Mouse (Mus musculus) fat pad, adult 2 months (tissue): ENCODE results near the gene Tspan10.
A peak's percentile ranks its signal among the peaks of the same experiment; 100 is the strongest.
"Not testable (repeated sequence)": the region's sequence is repeated elsewhere in the genome, so short reads cannot be mapped to it uniquely, and the experiment has no call there.

Experiments
- DNase-seq: peaks from one replicate; pipeline ENCODE4 v3.0.0-alpha.2; 2011; ENCODE audit warnings: low read depth, low spot score; ENCODE audit errors: extremely low read depth

Tspan10 gene

DNA sequence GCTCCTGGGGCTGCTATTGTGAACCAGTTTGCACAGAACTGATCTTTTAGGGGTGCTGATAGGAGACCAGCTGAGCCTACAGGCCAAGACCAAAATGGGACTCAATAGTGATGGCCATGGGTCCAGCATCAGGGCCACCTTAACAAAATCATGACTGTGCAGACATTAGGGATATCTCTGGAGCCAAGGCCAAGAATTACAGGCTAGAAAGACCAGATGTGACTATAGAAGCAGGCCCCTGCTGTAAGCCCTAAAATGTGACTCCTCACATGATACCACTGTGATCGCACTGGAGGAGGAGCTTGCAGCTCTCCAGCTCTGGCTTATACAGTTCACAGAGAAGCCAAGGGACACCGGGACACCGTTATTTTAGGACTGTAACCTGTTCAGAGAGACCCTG lies at the start of gene Tspan10:
Gene Tspan10 (plus strand): TSS at position 301 of the 400 bp plus-strand sequence.
- no peak for DNase-seq

DNA sequence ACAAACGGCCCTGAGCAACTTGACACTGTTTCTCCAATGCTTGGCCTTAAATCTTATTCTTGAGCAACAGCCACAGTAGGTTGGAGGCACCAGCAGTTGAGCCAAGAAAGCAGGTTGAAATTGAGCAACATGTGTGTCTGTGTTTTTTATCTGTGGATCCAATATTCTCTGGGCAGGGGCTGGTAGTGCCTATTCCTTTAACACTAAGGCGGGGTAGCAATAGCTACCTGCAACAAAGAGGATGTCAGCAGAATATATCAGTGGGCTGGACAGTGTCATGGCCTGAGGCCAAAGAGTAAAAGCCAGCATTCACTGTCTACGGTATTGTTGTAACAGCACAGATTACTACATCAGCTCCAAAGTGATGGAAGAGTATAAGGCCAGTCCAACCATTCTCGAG lies 46.8 kb upstream of the Tspan10 start:
- DNase-seq = peak; percentile 88

DNA sequence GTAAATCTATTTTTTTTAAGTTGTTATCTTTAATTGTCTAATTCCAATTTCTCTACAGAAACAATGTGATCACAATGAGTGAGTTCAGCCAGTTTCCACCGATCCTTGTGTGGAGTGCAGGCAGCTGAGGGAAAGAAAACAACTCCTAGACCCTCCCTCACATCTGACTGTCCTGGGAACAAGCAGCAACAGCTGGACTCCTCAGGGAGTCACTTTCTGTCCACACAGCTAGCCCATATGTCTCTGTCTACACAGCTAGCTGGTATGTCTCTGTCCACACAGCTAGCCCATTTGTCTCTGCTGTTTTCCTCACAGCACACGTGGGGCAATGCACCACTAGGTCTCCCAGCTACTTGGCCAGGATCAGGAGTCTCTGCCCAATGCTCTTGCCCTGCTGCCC lies 44.8 kb upstream of the Tspan10 start:
- DNase-seq = no peak

DNA sequence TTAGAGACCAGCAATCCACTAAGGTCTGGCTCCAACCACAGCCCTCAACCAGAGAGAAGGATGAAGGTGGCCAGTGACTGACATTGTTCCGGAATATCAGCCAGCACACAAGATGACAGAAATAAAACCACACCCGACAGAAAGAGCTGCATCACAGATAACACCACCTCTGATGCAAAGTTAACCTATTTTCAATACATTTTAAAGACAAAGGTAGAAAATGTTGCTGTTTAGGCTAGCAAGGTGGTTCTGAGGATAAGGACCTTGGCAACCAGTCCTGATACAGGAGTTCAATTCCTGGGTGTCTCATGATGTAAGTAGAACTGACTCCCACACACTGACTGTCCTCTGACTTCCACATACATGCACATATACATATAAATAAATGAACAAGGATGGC lies 43.1 kb upstream of the Tspan10 start:
- DNase-seq = no peak

DNA sequence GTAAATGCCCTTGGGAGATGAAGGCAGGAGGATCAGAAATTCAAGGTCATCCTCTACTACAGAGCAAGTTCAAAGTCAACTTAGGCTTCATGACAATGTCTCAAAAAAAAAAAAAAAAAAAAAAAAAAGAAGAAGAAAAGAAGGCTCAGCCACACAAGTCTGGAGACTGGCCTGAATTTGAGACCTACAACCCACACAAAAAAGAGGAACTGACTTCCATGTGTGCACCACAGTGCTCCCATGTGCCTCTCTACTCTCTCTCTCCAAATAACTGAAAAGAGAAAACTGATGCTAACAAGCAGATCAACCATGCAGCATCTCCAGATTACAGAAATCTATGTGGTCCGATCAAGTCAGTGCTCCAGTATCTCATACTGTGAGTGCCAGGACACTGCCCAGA lies 37.6 kb upstream of the Tspan10 start:
- no peak for DNase-seq

DNA sequence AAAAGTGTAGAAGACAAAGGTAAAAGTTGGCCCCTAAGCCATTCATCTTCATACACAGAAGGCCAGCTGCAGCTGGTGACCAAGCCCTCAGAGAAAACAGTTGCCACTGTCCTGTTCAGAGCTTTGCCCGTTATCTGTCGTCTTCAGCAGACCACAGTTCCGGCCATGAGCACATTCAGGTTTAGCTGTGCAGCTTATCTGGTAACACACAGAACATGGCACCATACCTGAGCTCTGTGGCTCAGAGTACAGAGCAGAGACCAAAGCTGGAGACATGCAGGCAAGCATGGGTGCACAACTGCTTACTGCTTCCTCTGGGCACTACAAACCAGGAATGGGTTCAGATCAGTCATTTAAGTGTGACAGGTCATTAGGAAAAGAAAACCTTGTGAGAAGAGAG lies 36.6 kb upstream of the Tspan10 start:
- DNase-seq = no peak

DNA sequence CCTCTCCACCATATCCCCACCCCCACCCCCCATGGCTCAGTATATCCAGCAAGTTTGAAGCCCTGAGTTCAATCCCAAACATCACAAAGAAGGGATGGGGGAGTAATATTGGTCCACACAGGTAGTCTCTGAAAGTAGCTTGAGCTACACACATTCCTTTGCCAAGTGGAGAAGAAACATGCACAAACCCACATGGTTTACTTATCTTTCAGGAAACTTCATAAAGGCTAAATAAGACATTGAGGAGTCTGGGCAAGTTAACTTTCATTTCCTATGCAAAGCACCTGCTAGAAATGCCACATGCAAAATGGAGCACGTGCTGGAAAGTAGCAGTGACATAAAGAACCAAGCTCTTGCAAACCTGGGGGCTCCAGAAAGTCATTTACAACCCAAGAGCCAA lies 36.0 kb upstream of the Tspan10 start:
- no peak for DNase-seq

DNA sequence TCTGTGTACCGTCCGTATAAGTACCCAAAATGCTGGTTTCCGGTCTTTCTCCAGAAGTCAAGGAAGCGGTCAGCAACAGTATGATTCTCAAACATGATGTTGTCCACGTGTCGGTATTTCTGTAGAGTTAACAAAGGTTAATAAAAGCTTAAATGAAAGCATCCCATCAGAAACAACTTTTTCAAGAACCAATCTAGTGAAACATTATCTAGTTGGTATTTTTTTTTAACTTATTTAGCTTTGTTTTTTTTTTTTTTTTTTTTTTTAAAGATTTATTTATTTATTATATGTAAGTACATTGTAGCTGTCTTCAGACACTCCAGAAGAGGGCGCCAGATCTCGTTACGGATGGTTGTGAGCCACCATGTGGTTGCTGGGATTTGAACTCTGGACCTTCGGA lies 28.8 kb upstream of the Tspan10 start:
- DNase-seq = not testable (repeated sequence)

DNA sequence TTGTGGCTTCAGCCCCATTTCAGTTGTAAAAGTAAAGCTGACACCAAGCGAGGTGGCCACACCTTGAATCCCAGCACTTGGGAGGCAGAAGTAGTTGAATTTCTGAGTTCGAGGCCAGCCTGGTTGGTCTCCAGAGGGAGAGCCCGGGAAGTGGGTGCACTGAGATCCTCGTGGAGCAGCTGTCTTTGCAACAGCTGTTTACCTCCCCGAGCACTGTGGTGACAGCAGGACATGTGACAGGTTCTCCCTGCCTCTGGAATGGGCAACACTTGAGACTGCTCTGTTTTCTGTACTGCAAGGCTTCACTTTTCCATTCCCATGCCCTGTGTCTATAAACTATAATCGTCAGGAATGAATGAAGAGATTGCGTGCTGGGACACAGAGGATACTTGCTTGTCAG lies 24.6 kb upstream of the Tspan10 start:
- DNase-seq = no peak

DNA sequence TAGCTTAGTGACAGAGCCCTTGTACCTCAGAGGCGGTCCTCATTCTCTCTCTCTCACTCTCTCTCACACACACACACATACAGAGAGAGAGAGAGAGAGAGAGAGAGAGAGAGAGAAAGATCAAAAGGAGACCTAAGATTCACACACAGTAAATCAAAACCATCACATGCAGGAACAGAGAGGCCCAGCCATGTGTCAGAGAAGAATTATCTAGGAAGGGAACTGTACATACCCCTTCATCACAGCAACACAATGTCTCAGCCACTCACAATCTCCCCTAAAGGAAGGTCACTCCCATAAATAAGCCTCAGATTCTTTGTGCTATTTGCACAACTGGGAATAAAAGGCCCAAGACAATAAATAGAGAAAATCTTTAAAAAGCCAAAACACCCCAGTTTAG lies 23.9 kb upstream of the Tspan10 start:
- no peak for DNase-seq

DNA sequence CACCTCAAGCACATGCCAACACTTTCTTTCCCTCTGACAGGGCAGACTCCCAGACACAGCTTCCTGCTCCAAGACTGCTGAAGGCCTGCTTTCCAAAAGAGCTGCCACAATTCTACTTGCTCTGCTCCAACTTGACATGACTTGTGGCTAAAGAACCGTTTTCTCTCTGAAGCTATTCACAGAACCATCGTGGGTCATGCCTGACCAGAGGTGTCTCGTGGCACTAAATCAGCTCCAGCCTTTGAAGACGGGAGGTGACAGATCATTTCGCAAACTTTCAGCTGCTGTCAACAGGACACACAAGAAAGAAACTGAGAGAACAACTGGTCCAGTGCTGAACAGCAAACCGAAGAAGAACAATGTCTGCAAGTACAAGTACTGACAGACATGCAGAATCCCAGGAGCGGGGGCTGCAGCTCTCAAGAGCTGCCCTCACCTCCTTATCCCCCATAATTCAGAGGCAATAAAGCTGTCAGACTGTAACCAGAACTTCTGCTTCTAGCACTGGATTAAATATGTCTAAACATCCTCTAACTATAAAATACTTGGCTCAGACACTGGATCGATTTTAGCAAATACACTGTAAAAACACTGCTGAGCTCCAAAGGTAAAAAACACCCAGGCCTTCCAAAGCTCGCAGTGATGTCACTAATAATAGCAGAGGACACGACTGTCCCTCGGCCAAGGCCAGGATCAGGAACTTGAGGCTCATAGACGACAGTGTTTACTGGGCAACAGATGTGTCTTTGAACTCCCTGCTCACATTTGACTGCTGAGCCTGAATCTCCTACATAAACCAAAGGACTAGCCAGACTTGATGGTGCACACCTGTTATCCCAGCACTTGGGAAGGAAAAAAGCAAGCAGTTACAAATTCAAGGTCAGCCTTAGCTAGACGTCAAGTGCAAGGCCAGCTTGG lies 19.5 kb upstream of the Tspan10 start:
- DNase-seq = peak; percentile 67

DNA sequence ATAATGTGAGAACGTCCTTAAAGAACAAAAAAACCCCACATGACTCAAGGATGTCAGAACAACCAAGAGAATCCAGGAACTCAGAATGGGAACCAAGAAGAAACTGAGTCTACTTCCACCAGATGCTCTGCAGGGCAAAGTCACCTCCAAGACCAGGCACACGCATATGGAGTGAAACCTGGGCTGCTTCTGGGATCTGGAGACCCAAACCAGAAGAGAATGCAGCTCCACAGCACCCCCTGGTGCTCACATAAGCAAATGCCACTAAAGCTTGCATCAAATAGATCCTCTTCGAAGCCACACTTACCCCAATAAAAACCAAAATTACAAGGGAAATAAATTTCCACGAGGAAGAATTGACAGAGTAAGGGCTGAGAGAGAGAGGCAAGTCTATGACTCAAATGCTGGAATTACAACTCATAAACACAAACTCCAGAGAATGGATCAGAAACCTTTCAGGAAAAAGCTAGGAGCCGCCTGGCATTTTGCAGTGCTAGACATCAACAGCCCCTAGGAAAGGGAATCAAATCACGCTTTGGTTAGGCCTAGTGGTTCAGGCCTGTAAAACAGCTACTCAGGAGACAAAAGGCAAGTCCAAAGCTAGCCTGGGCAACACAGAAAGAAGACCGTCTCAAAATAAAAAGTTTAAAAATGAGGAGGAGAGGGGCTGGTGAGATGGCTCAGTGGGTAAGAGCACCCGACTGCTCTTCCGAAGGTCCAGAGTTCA lies 18.7 kb upstream of the Tspan10 start:
- no peak for DNase-seq

DNA sequence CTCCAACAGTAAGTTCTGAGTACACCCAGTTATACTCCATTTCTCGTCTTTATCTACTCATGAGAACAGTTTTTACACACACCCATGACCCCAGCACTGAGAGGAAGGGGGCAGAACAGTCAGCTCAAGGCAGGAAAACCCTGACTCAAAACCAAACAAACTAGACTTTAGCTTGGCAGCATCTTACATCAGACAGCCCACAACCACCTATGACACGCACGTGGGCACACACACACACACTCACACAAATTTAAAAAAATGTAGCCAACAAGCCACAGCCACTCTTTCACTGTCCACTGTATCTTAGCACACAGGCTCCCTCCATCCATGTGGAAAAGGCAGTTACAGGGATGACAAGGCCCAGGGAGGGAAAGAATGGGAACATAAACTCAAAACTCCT lies 15.7 kb upstream of the Tspan10 start:
- DNase-seq = no peak

DNA sequence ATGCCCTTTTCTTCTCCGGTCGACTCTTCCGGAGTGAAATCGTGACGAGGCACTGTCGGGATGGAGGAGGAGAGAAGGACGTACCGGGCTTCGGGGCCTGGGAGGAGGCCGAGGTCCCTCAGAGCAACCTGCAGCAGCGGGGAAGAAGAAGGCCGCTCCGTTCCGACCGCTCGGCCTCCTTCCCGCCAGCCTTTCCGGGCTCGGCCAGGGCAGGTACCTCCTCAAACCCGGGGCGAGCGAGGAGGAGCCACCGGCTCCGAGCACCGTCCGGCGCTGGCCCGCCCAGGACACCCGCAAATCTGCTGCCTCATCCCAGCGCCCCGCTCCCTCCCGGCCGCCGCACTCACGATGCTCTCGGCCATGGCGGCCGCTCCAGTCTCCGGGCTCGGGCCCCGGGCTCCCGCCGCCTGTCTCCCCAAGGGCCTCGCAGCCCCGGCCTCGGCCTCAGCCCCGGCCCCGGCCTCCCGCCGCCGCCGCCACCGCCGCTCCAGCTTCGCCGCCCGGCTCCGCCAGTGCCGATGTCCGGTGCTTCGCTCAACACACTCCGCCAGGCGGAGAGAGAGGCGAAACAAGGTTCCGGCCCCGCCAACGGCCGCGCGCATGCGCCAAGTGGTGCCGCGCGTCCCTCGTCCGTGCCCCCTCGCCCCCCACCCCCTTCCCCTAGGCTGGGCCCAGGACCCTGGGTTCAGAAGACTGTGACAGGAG lies 5.1 kb upstream of the Tspan10 start, which contains the start of gene Nploc4:
Gene Nploc4 (minus strand): TSS at position 557 of the 705 bp plus-strand sequence.
- no peak for DNase-seq

DNA sequence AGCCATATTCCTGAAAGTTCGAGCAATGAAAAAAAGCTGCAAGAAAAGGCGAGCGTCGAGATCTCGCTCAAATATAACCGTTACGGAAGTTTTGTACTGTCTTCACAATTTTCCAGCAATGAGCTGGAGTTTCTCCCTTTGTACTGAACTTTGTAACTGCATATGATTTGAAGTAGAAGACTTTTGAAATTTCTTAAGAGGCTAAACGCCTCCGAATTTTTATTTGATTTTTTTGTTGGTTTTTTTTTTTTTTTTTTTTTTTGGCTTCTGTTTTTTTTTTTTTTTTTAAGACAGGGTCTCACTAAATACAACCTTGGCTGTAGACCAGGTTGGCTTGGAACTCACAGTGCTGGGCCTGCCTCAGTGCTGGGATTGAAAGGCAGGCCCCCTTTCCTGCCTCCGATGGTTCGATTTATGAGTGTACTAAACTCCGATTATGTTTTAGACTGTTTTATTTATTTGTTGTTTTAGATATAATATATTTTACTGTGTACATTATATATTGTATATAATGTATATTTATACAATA lies 4.5 kb upstream of the Tspan10 start:
- DNase-seq = no peak

DNA sequence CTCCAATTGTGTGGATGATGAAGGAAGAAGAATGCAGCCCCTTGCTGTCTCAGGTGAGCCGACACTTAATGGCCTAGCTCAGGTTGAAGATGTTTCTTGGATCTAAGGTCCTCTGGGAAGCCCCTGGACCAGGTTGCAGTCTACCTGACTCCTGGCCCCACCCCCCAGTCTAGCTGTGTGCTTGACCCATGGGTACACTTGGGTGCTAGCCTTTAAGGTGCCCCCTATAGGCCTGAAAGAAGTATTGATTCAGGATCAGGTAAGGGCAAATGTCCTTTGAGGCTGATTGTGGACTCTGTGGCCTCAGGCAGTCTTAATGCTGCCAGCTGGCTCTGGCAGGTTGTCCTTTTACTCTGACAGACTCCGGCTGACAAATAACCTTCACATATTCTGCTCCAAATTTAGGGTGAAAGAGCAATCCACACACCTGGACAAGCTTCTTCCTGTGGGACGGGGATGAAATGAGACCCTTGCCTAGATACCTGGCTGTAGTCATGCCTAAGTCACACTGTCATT lies 379 bp downstream of the Tspan10 start:
- DNase-seq = no peak

DNA sequence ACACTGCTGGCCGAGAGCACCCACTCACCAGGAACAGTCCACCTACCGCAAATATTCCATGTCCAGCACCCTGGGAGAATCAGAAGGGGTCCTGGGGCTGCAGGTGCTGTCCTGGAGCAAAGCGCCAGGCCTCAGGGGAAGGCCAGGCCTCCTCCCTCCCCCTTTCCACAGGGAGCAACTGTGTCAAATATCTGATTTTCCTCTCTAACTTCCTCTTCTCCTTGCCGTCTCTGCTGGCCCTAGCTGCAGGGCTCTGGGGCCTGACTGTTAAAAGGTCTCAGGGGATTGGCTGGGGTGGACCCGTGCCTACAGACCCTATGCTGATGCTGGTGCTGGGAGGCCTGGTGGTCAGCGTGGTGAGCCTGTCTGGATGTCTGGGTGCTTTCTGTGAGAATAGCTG lies 1.7 kb downstream of the Tspan10 start:
- DNase-seq = no peak

DNA sequence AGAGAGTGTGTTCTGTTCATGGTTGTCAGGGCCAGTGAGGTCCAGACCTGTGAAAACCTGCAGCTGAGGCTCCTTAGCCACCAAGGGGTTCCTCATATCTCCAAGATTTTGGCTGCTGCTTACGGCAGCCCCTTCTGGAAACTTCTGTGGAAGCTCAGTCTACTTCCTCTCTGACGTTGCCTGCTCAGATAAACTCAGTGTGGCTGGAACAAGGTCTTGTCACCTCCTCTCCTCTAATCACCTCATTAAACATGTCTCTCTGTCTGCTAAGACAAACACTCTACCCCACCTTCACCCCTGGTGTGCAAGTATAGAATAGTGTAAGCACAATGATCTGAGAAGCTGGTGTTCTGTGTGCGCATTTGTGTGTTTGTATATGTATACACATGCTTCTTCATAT lies 3.0 kb downstream of the Tspan10 start:
- no peak for DNase-seq

DNA sequence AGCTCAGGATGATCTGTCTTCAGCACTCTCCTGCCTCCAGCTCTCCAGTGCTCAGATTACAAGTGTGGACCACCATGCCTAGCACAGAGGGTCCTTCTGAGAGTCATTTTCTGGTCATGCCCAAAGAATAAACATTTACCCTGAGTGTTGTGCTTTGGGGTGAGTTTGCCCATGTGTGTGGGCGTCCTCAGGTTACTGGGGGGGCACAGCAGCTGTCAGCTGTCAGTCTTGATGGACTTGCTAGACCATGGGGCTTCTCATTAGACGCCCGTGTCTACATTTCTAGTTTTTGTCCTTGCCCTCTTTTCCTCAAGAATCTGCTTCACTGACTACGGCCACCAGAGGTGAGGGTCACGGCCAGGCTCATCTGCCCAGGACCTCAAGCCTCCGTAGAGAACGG lies 4.7 kb downstream of the Tspan10 start:
- DNase-seq = no peak

DNA sequence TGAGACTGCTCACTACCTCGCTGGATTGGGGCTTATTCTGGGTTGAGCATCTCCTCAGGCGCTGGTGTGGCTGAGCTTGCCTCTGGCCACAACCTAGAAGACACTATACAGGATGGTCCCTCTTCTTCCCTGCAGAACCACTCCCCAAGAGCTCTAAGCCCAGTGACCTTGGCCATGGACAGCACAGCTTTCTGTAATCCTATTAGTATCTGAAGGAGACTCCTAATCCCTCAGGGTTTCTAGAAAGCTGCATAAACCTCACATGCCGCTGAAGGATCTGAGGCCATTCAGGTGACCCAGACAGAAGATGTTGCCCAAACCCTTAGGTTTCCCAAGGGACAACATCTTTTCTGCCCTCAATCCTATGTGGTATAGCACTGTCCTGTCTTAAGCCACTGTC lies 9.8 kb downstream of the Tspan10 start:
- DNase-seq = no peak

DNA sequence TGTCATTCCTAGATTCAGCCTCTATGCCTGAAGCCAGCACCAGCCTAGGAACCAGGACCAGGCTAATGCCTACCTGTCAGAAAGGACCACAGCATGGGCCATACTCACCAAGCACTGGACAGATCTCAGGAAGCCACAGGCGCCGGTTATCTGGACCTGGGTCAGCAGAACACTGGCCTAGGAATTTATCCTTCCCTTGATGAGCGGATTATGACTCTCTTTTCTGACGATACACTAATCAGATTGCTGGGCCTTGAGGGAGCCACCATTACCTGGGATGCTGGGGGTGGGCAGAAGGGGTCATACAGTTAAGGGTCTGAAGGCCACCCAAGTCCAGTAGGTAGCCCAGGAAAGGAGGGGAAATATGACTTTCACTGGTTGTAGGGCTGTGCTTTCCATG lies 10.9 kb downstream of the Tspan10 start, which contains the start of gene Pde6g:
Gene Pde6g (minus strand): TSS at position 195 of the 400 bp plus-strand sequence.
- DNase-seq = no peak
